Mouse (Mus musculus) neutrophil, adult 83 days (primary cell): ENCODE measurements around the gene Prdm2. TPM values are rescaled to one million over a fixed set of nuclear protein-coding genes. Genes with fewer than 3 reads are reported as not detected.

ENCODE experiments used
- total RNA-seq, 2 experiments: library from RNA; stranded (reverse); gene quantifications; one replicate each; pipeline ENCODE4 v1.2.4; 2023

Prdm2 gene
- 10 to 100 TPM; 37.9 to 43.0 TPM for total RNA-seq

GRCm38 (mm10) chr4:143212341-143213174, at the start of gene Prdm2:
Gene Prdm2 (minus strand): TSS chr4:143212995.

Other genes starting within 250 kb of the Prdm2 start
- gene Pdpn, start 86.6 kb upstream of the Prdm2 start, total RNA-seq = 1 to 10 TPM in 1 of 2 experiments, under 1 TPM in 1; 0.61 to 1.0 TPM
- gene Lrrc38, start 136.8 kb upstream of the Prdm2 start, total RNA-seq = not detected
- not detected for gene Pramel1, start 181.4 kb upstream of the Prdm2 start, total RNA-seq
- 10 to 100 TPM; 31.2 to 34.7 TPM for gene Pramef8, start 199.4 kb upstream of the Prdm2 start, total RNA-seq
- gene Oog4, start 237.3 kb upstream of the Prdm2 start, total RNA-seq = not detected